Mouse (Mus musculus): ENCODE results near the gene Pcdh20. TPM values are rescaled to one million over a fixed set of nuclear protein-coding genes. Genes with fewer than 3 reads are reported as not detected.

Pcdh20 gene
- 10 to 100 TPM; 68.5 to 83.0 TPM for total RNA-seq (2021)
- long read RNA-seq, full-length matches to known transcripts = 31 of 40 reads
- long read RNA-seq, partial matches to known transcripts = 9 of 40 reads
- long read RNA-seq, other reads (novel, unspliced or antisense) = 0 of 40 reads

DNA sequence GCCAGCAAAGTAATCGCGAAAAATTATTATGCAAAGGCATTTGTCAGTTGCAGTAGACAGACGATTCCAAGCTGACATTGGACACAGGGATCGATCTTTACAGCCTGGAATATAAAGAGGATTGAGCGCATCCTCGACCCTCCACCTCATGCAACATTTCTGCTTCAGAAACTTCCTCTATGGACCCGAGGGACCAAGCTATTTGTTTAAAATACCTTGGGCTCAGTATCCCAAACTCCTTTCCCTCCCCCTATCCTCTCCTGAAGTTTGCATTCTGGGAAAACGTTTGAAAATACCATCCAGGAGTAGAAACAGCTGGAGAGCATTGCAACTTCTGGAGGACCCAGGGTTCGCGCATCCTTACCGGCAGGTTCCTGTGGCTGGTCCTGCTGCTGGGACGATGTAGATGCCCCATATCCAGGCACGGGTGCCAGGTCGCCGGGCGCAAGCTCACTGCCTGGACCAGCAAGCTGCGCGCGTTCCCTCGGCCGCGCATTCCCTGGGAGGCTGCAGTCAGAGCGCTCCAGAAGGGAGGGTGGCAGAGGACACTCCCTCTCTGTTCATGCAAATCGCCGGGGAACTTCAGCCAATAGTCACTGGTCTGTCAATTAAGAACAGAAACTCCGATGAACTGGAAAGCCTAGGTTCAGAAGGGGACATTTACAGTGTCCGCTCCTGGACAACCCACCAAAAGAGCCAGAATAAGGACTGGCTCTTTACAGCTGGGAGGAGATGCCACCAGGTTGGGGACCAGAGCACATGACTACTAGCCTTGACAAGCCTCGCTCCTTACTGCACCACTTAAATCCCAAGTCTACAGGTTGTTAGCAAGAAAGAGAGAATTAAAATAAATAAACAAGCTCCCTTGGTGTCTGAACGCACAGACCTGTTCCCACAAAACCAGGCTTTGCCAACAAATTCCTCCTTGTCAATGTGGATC lies at the start of gene Pcdh20:
Gene Pcdh20, minus strand, starts transcription at position 902 of the 940 bp plus-strand sequence.
- peak; percentile 58 to 67 for DNase-seq (ENCODE audit: low spot score in 2 of 2)

DNA sequence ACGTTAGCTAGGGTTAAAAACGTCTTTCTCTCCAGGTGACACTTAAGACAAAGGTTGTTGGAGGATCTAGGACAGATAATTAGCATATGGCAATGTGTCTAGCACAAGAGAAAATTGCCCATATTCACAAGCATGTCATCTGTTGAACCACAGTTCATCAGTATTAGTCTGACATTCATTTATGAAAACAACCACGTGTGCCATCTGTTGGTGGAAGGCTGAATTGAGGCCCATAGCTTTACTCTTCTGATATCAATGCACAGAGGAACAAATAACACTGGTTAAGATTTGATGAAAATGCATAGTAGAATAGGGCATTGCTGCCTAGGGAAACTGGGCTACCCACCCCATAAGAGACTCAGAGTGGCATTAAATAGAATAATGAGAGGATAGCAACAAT lies 8.7 kb upstream of the Pcdh20 start:
- peak; percentile 30 to 45 for DNase-seq (ENCODE audit: low spot score in 2 of 2)

DNA sequence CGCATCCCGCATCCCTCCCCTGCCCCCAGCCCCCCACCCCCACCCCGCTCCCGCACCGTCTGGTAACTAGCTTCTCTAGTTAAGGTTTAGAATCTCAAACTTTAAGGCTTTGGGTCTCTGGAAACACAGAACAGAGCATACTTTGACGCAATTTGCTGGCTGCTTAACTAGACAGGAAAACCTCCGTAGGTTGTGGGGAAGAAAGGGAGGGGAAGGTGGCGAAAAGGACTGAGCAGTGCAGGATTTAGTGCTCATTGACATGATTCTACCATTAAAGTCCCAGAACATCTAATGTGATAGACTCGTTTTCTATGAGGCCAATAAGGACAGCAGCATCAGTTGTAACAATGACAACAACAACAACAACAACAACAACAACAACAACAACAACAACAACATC lies 1.2 kb downstream of the Pcdh20 start:
- peak; percentile 10 to 23 for DNase-seq (ENCODE audit: low spot score in 2 of 2)

DNA sequence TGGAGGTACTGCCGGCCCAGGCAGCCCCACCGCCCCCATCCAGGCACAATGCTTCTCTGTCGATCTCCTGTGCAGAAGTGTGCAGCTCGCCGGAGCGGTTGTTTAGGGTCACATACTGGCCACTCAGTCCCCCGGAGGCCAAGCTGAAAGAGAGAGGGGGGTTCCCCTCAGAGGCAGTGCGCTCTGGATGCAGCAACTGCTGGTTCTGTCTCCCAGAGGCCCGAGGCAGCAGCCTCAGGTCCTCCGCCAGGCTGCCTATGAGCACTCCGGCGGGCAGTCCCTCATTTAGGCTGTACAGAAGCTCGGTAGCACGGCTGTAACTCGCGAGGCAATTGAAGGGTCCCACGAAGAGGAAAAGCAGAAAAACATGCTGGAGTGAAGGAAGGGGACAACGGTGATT lies 1.8 kb downstream of the Pcdh20 start:
- DNase-seq (ENCODE audit: low spot score in 2 of 2) = peak; percentile 27 to 44

DNA sequence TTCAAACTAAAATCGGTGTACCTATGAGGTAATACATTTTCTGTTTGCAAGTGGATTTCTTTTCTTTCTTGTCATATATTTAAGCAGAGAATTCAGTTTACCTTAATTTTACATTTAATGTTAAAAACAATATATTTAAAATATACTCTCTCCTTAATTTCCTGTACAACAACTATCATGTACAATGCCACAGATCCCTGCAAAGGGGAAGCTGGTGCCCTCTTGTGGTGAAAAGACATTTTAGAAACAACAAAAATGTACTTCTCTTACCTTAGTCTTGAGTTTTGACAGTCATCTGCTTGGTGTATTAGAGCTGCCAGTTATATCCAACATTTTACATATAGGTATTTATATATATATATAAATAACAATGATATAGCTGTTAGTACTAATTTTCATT lies 4.8 kb downstream of the Pcdh20 start:
- DNase-seq (ENCODE audit: low spot score in 2 of 2) = peak; percentile 17 to 57

DNA sequence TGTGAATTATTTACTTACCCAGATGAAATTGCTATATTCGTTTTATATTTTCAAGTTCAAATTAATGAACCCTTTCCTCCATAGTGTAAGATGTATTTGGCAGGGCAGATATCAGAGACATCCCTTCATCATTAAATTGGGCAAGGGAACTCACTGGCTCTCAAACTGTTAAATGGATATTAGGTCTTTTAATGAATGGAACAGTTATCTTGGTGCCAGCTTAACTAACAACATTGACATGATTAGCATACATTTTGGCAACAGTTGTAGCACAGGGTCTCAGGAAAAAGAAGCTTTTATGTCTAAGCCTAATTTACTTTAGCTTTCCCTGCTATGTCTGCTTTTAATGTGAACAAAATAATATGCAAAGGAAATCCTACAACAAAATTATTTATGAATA lies 6.8 kb downstream of the Pcdh20 start:
- DNase-seq (ENCODE audit: low spot score in 2 of 2) = no peak

DNA sequence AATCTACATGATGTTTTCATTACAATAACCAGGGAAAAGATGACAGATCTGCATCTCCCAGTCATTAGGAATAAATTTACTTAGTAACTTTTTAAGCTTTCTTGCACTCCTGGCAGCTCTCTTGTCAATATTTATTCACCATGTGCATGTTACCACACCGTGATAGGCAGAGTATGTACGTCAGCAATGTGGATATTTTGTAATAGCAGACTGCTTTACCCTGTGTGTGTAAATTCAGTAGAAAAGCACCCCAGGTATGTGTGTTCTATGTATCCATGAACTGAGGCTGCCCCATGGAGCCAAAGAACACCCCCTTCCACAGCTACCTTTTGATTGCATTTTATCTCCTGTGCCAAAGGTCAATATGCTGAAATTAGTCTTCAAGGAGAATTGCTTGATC lies 7.8 kb downstream of the Pcdh20 start:
- DNase-seq (ENCODE audit: low spot score in 2 of 2) = no peak

DNA sequence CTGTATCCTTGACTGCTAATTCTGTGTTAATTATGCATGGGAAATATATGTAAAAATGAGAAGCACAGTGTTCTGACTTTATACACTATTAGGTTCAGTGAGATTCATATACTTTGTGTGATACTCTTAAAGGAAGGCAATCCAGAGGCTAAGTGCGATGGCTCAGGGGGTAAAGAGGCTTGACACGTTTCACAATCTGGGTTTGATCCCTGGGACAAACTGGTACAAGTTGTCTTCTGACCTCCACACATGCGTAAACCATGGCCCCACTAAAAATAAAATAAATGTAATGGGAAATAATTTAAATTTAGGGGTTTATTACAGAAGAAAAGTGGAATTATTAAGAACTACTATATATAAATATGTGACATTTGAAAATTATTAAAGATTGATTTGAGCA lies 8.3 kb downstream of the Pcdh20 start:
- no peak for DNase-seq (ENCODE audit: low spot score in 2 of 2)

DNA sequence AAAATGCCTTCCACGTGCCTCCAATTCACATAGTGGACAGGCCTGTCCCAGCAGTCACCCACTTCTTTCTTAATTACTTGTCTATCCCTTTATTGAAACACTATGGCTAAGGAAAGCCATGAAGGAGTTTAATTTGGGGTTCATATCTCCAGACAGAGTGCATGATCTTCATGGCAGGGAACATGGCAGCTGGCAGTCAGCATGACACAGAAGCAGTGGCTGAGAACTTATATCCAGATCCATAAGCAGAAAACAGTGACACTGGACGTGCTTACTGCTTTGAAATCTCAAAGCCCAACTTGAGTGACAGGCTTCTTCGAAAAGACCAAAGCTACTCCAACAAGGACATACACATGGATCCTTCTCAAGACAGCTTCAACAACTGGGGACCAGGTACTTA lies 10.5 kb downstream of the Pcdh20 start:
- DNase-seq (ENCODE audit: low spot score in 2 of 2) = no peak

DNA sequence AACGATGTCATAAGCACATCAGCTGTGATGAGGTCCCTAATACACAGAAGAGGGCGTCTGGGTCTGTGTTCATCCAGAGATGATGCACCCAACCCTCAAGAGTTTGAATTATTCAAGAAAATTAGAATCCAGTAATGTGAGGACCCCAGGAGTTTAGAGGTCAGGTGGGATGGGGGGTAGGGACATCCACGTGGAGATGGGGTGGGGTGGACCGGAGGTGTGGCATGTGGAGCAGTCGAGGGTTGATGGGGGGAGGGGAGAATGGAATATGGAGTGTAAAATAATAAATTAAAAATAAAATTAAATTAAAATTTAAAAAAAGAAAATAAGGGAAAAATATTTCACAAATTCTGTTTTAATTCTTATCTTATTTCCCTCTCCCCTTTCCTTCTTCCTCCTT lies 27.9 kb downstream of the Pcdh20 start:
- no peak for DNase-seq (ENCODE audit: low spot score in 2 of 2)

DNA sequence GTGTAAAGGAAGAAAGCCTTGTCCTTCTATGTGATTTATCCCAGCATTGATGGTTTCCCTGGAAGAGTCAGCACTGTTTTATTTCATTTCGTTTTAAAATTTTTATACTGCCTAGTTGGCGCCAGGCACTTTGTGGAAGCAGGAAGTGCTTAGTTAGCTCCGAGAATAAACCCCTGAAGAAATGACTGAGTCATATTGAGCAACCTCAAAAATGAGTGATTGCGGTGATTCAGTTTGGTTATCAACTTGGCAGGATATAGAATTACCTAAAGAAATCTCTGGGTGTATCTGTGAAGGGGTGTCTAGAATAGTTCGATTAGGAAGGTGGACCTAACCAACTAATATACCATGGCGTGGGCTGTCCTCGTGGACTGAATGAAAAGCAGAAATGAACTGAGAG lies 41.8 kb downstream of the Pcdh20 start:
- DNase-seq (ENCODE audit: low spot score in 2 of 2) = no peak

DNA sequence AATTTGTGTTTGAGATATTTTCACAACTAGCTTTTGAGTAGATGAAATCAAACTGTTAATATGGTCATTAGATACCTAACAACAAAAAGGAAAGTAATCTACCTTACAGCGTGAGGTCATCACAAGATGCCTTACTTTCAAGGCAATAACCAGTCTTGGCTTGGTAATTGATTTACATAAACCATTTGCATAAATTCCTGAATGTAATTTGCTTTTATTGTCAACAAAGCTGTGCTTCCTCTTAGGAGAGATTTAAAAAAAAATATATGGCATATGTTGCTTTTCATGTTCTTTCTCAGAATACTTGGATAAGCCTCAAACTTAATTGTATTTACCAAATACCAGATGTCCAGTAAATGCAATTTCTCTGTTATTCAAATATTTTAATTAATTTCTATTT lies 43.8 kb downstream of the Pcdh20 start:
- DNase-seq (ENCODE audit: low spot score in 2 of 2) = no peak

Measured in layer of hippocampus, postnatal 10 days (tissue).